Mouse (Mus musculus): Measurements from ENCODE around the gene Rbfox3.

DNA sequence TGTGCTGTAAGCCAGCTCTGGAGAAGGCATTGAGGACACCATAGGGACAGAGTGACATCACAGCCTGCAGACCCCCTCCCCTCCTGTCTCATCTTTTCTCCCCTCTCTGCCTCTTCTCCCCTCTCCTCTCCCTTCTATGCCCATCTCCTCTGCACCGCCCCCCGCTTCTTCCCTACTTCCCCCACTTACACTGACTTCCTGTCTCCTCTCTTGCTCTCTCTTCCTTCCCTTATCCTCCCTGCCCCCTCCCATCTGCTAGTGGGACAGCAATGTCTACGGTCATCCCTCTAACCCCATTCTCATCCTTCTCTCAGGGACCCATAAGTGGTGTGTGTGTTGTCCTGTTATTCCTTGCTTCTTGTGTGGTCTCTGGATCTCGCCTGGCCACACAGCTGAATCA is 451.9 kb downstream of the Rbfox3 start:
- TF ChIP-seq GATA1 (IDR thresholded peaks at IDR 0.05; ENCODE audit: borderline replicate concordance, low read length) = no peak
- no peak for TF ChIP-seq FLI1 (IDR thresholded peaks at IDR 0.05; ENCODE audit: low read length)
